Mouse (Mus musculus): Measurements from ENCODE around the gene Dars2. TPM values are rescaled to one million over a fixed set of nuclear protein-coding genes. Genes with fewer than 3 reads are reported as not detected.
A peak's percentile ranks its signal among the peaks of the same experiment; 100 is the strongest.

The Dars2 gene
- total and polyA plus RNA-seq, 3 experiments: 46.2 to 64.7 (median 55.3) TPM

- in situ Hi-C loops (cut with MboI; ENCODE audit: low pct_ligation_motif_present, low pct_unique_long_range_greater_than_20kb, low sequenced_read_pairs) (no loop called here), dilution Hi-C loops (cut with MboI; ENCODE audit: extremely low pct_ligation_motif_present, extremely low pct_unique_long_range_greater_than_20kb, low sequenced_read_pairs) (no loop called here)
- DNase-seq (ENCODE audit: extremely low read depth): peak; percentile 66
- no peak overlapping the region for H3K9ac ChIP-seq (ENCODE audit: insufficient read depth, low read depth)
- no peaks in the 10 kb centered on the region for H3K27me3 ChIP-seq (replicated peaks)
- H3K36me3 ChIP-seq (replicated peaks in 1 of 2; ENCODE audit: control insufficient read depth in 1 of 2, insufficient read depth in 1 of 2, low read length in 1 of 2): peaks cover 53 to 77% of the 10 kb centered on the region in 2 experiments
- H3K4me3 ChIP-seq (replicated peaks in 1 of 3; ENCODE audit: low read depth in 2 of 3, low read length in 2 of 3, poor library complexity in 1 of 3): no peak overlapping the region
- peaks cover 17% of the 10 kb centered on the region for H3K79me2 ChIP-seq (replicated peaks; ENCODE audit: control insufficient read depth, extremely low read depth, insufficient read depth, poor library complexity, severe bottlenecking)
- TF ChIP-seq MAX (IDR thresholded peaks at IDR 0.05; ENCODE audit: low read length) (0 out of 2 replicates have a peak, but pooled peaks have one; percentile 30), CHD2 (IDR thresholded peaks at IDR 0.05; ENCODE audit: low read length) (0 out of 2 replicates have a peak, but pooled peaks have one; percentile 17), IRF4 (IDR thresholded peaks at IDR 0.05; ENCODE audit: low read depth, low read length) (no peak), ELF1 (IDR thresholded peaks at IDR 0.05; ENCODE audit: low read depth, low read length) (0 out of 2 replicates have a peak, but pooled peaks have one; percentile 13), ZMIZ1 (IDR thresholded peaks at IDR 0.05; ENCODE audit: low read depth, low read length) (0 out of 2 replicates have a peak, but pooled peaks have one; percentile 24)
- no peak overlapping the region for H3K4me2 ChIP-seq (ENCODE audit: insufficient read depth, low read depth, poor library complexity, severe bottlenecking)
- no peak overlapping the region for H3K27ac ChIP-seq (ENCODE audit: insufficient read depth, low read depth)
- H3K9me3 ChIP-seq (replicated peaks; ENCODE audit: low read length): no peaks in the 10 kb centered on the region
- peaks cover 0 to 13% of the 10 kb centered on the region in 2 experiments; a peak in 2 of 4 replicates for H3K4me1 ChIP-seq (ENCODE audit: control insufficient read depth in 1 of 2, insufficient read depth in 2 of 2)
These were observed 29.6 kb downstream of the Dars2 start for GRCm38 (mm10) chr1:161040855-161041254.

GRCm38 (mm10) chr1:161040426-161040770 is 30.1 kb downstream of the Dars2 start:
- H3K9me3 ChIP-seq (replicated peaks; ENCODE audit: low read length): no peaks in the 10 kb centered on the region
- H3K79me2 ChIP-seq (replicated peaks; ENCODE audit: control insufficient read depth, extremely low read depth, insufficient read depth, poor library complexity, severe bottlenecking): peaks cover 21% of the 10 kb centered on the region
- H3K4me1 ChIP-seq (ENCODE audit: control insufficient read depth in 1 of 2, insufficient read depth in 2 of 2): peaks cover 0 to 13% of the 10 kb centered on the region in 2 experiments; a peak in 2 of 4 replicates
- H3K4me3 ChIP-seq (replicated peaks in 1 of 3; ENCODE audit: low read depth in 2 of 3, low read length in 2 of 3, poor library complexity in 1 of 3): no peak overlapping the region
- in situ Hi-C loops (cut with MboI; ENCODE audit: low pct_ligation_motif_present, low pct_unique_long_range_greater_than_20kb, low sequenced_read_pairs): no loop called here
- H3K27me3 ChIP-seq (replicated peaks): no peaks in the 10 kb centered on the region
- no peak overlapping the region for H3K4me2 ChIP-seq (ENCODE audit: insufficient read depth, low read depth, poor library complexity, severe bottlenecking)
- no peak overlapping the region for H3K9ac ChIP-seq (ENCODE audit: insufficient read depth, low read depth)
- DNase-seq (ENCODE audit: extremely low read depth): no peak
- TF ChIP-seq MAZ (IDR thresholded peaks at IDR 0.05; ENCODE audit: low read depth, low read length): 0 out of 2 replicates have a peak, but pooled peaks have one; percentile 7
- peak; percentile 43; the same call in 1 of the 2 replicates for TF ChIP-seq MYC (IDR thresholded peaks at IDR 0.05; ENCODE audit: low read depth, low read length)
- TF ChIP-seq POLR2A (IDR thresholded peaks at IDR 0.05; ENCODE audit: low read depth, low read length): peak; percentile 16; the same call in 1 of the 2 replicates
- TF ChIP-seq ETS1 (conservative IDR thresholded peaks at IDR 0.05; ENCODE audit: low read depth, low read length): no peak
- TF ChIP-seq MAX (IDR thresholded peaks at IDR 0.05; ENCODE audit: low read length): 0 out of 2 replicates have a peak, but pooled peaks have one; percentile 17
- dilution Hi-C loops (cut with MboI; ENCODE audit: extremely low pct_ligation_motif_present, extremely low pct_unique_long_range_greater_than_20kb, low sequenced_read_pairs): no loop called here
- H3K27ac ChIP-seq (ENCODE audit: insufficient read depth, low read depth): no peak overlapping the region
- peaks cover 52 to 77% of the 10 kb centered on the region in 2 experiments for H3K36me3 ChIP-seq (replicated peaks in 1 of 2; ENCODE audit: control insufficient read depth in 1 of 2, insufficient read depth in 1 of 2, low read length in 1 of 2)

- DNase-seq (ENCODE audit: extremely low read depth): peak; percentile 80
- dilution Hi-C loops (cut with MboI; ENCODE audit: extremely low pct_ligation_motif_present, extremely low pct_unique_long_range_greater_than_20kb, low sequenced_read_pairs): no loop called here
- TF ChIP-seq IRF4 (IDR thresholded peaks at IDR 0.05; ENCODE audit: low read depth, low read length): no peak
- TF ChIP-seq UBTF (IDR thresholded peaks at IDR 0.05; ENCODE audit: low read depth, low read length): no peak
- peak; percentile 99 for TF ChIP-seq POLR2AphosphoS2 (IDR thresholded peaks at IDR 0.05; ENCODE audit: low read depth, low read length)
- peak; percentile 76 for TF ChIP-seq POLR2A (IDR thresholded peaks at IDR 0.05; ENCODE audit: low read depth, low read length)
- TF ChIP-seq USF2 (conservative IDR thresholded peaks at IDR 0.05; ENCODE audit: low read depth, low read length): peak; percentile 1; the same call in 1 of the 2 replicates
- TF ChIP-seq JUND (conservative IDR thresholded peaks at IDR 0.05; ENCODE audit: low read depth, low read length): 0 out of 2 replicates have a peak, but pooled peaks have one; percentile 10
- no peak for TF ChIP-seq E2F4 (IDR thresholded peaks at IDR 0.05; ENCODE audit: insufficient replicate concordance, low read depth, low read length)
- TF ChIP-seq CHD1 (IDR thresholded peaks at IDR 0.05; ENCODE audit: low read depth, low read length): no peak
- TF ChIP-seq KAT2A (IDR thresholded peaks at IDR 0.05; ENCODE audit: insufficient replicate concordance, low read length): no peak
- TF ChIP-seq TCF12 (IDR thresholded peaks at IDR 0.05; ENCODE audit: low read depth, low read length): no peak
- no peak; the same call in none of the 2 replicates for TF ChIP-seq RCOR1 (conservative IDR thresholded peaks at IDR 0.05; ENCODE audit: low read depth, low read length)
- TF ChIP-seq ZC3H11A (IDR thresholded peaks at IDR 0.05; ENCODE audit: low read depth, low read length): no peak
- peak; percentile 97 for TF ChIP-seq ZMIZ1 (IDR thresholded peaks at IDR 0.05; ENCODE audit: low read depth, low read length)
- no peak for TF ChIP-seq HCFC1 (IDR thresholded peaks at IDR 0.05; ENCODE audit: low read depth, low read length)
- peak; percentile 88; the same call in 1 of the 2 replicates for TF ChIP-seq CHD2 (IDR thresholded peaks at IDR 0.05; ENCODE audit: low read length)
- no peak; the same call in 1 of the 2 replicates for TF ChIP-seq NELFE (IDR thresholded peaks at IDR 0.05; ENCODE audit: low read depth, low read length)
- no peak; the same call in 1 of the 2 replicates for TF ChIP-seq SMC3 (IDR thresholded peaks at IDR 0.05; ENCODE audit: low read depth, low read length)
- TF ChIP-seq RAD21 (IDR thresholded peaks at IDR 0.05; ENCODE audit: low read depth, low read length): no peak
These were observed 30.6 kb downstream of the Dars2 start for GRCm38 (mm10) chr1:161039741-161040425.

More at GRCm38 (mm10) chr1:161039741-161040425, 30.6 kb downstream of the Dars2 start:
- peaks cover 47 to 74% of the 10 kb centered on the region in 2 experiments for H3K36me3 ChIP-seq (replicated peaks in 1 of 2; ENCODE audit: control insufficient read depth in 1 of 2, insufficient read depth in 1 of 2, low read length in 1 of 2)
- no peaks in the 10 kb centered on the region for H3K9me3 ChIP-seq (replicated peaks; ENCODE audit: low read length)
- peak overlapping the region; percentile 58 for H3K27ac ChIP-seq (ENCODE audit: insufficient read depth, low read depth)
- peaks cover 0 to 13% of the 10 kb centered on the region in 2 experiments; a peak in 2 of 4 replicates for H3K4me1 ChIP-seq (ENCODE audit: control insufficient read depth in 1 of 2, insufficient read depth in 2 of 2)
- H3K79me2 ChIP-seq (replicated peaks; ENCODE audit: control insufficient read depth, extremely low read depth, insufficient read depth, poor library complexity, severe bottlenecking): peaks cover 25% of the 10 kb centered on the region
- H3K4me3 ChIP-seq (replicated peaks in 1 of 3; ENCODE audit: low read depth in 2 of 3, low read length in 2 of 3, poor library complexity in 1 of 3): no peak overlapping the region
- in situ Hi-C loops (cut with MboI; ENCODE audit: low pct_ligation_motif_present, low pct_unique_long_range_greater_than_20kb, low sequenced_read_pairs): no loop called here
- H3K4me2 ChIP-seq (ENCODE audit: insufficient read depth, low read depth, poor library complexity, severe bottlenecking): no peak overlapping the region
- H3K9ac ChIP-seq (ENCODE audit: insufficient read depth, low read depth): no peak overlapping the region
- H3K27me3 ChIP-seq (replicated peaks): no peaks in the 10 kb centered on the region
